Mouse (Mus musculus) thymus, postnatal 10 days (tissue): ENCODE data around the gene Plekhm3.

Experiments
- DNase-seq, 2 experiments: peaks; one replicate each; pipeline ENCODE4 v3.0.0; 2021; ENCODE audit warnings: low spot score in 2 of 2

Plekhm3 gene

GRCm38 (mm10) chr1:64773305-64773704 lies 183.3 kb downstream of the Plekhm3 start:
- DNase-seq: no peak

DNA sequence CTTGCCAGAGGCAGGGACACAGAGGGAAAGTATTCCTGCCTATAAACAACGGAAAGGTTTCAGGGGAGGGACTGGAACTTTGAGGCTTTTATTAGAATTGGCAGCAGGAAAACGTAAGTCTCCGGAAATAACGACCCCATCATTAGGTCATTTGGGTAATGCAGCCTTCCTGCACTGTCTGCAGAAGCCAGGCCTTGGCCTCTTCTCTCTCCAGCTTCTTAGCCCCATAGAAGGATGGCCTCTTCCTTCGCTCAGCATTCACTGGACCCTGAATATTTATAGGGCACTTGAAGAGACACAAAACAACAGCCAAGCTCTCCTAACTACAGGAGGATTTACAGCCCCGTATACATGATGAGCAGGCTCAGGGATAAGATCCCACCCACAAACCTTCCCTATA lies 186.5 kb downstream of the Plekhm3 start:
- DNase-seq: no peak

DNA sequence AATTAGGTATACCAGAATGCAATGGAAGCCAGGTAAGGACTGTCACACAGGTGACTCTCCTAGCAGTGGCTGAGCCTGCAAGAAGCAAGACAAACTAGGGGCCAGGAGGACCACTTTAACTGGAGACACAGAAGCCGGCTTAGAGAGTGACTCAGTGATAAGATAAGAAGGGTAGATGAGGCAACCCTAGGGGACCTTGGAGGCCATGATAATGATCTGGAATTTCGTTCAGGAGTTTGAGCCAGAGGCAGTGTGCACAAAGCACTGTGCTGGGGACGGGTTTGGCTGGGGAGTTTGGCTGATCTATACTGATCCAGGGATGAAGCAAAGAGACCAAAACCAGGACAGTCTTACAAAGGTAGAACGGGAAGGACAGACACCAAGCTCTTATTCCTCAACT lies 195.0 kb downstream of the Plekhm3 start:
- no peak for DNase-seq

DNA sequence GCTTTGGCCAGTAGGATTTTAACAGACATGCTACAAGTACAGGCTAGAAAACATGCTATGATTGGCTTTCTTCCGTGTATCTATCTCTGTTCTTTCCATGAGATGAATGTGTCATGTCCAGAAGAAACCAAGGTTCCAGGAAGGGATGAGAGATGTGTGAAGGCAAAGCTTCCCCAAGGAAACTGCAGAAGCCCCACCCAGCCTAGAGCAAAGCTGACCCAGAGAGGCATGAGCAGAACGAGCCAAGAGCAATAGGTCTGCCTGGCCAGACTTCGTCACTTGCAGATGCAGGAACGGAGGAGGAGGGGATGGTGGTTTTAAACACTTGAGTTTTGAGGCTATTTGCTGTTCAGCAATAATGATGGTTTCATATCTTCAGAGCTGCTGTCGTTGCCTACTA lies 198.9 kb downstream of the Plekhm3 start:
- DNase-seq: no peak

- no peak for DNase-seq
These were observed 199.4 kb downstream of the Plekhm3 start for GRCm38 (mm10) chr1:64757254-64757653.

DNA sequence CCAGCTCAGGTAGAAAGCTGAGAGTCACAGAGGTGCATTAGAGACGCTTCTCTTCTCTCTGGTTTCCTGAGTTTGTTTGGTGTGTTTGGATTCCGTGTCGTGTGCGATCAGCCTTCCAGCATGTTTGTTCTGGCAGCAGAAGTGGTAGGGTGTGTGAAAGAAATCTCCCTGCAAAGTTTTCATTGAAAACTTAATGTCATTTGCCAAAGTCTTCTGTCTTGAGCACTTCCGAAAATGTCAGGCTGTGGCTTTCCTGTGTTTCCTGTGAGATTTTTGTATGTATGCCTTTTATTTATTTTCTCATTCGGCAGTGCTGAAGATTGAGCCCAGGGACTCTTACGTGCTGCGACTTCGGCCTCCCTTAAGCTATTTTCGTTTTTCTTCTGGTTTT lies 200.0 kb downstream of the Plekhm3 start:
- no peak for DNase-seq

GRCm38 (mm10) chr1:64755971-64756639 lies 200.5 kb downstream of the Plekhm3 start:
- DNase-seq: no peak

- no peak for DNase-seq
These were observed 202.0 kb downstream of the Plekhm3 start for GRCm38 (mm10) chr1:64754658-64755057.

- DNase-seq: no peak
These were observed 203.0 kb downstream of the Plekhm3 start for GRCm38 (mm10) chr1:64753668-64754067.

- DNase-seq: no peak
These were observed 203.5 kb downstream of the Plekhm3 start for GRCm38 (mm10) chr1:64753109-64753508.

GRCm38 (mm10) chr1:64744616-64745015 lies 212.0 kb downstream of the Plekhm3 start:
- DNase-seq: no peak

- no peak for DNase-seq
These were observed 213.7 kb downstream of the Plekhm3 start for GRCm38 (mm10) chr1:64742741-64743408.

GRCm38 (mm10) chr1:64738661-64739082 lies 218.0 kb downstream of the Plekhm3 start:
- DNase-seq: peak; percentile 8 to 20

DNA sequence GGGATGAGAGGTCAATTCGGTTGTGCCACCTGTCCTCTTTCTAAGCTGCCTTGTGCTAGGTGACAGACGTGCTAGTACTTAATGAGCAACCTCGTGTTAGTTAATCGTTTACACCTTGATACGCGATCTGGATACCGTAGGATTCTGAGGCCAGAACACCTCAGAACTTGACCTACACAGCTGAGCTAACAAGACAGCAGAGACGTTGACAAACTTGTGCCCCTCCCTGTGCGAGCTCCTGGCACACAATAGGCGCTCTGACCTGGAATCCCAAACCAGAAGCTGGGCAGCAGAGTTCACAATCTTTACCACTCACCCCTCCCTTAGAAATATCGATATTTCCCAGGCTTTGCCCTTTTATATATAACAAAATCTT lies 218.5 kb downstream of the Plekhm3 start:
- DNase-seq: no peak

GRCm38 (mm10) chr1:64737502-64738179 lies 219.0 kb downstream of the Plekhm3 start, which contains the start of gene Fzd5:
TSS of gene Fzd5 (minus strand) at chr1:64737751.
- DNase-seq: peak; percentile 69 to 75

- peak in 1 of 2 experiments; percentile 26 for DNase-seq
These were observed 219.7 kb downstream of the Plekhm3 start for GRCm38 (mm10) chr1:64736681-64737501.
